Mouse (Mus musculus) ovary, postnatal 36 days (tissue): Measurements from ENCODE around the gene Catsper1.
"Not testable (repeated sequence)": the region's sequence is repeated elsewhere in the genome, so short reads cannot be mapped to it uniquely, and the experiment has no call there.

Experiments
- DNase-seq: peaks from one replicate; pipeline ENCODE4 v3.0.0; 2022; ENCODE audit warnings: low spot score, mixed read lengths

Gene Catsper1

GRCm38 (mm10) chr19:5335441-5335840 is at the start of gene Catsper1:
Catsper1 (plus strand) TSS chr19:5335741.
- DNase-seq: no peak

- peak; percentile 95 for DNase-seq
Measured at GRCm38 (mm10) chr19:5294972-5295735, 40.4 kb upstream of the Catsper1 start, which contains the start of gene Sf3b2. Sf3b2 (minus strand) TSS chr19:5295455.

GRCm38 (mm10) chr19:5295736-5296075 is 39.8 kb upstream of the Catsper1 start:
- DNase-seq: no peak

GRCm38 (mm10) chr19:5296630-5297029 is 38.9 kb upstream of the Catsper1 start:
- DNase-seq: no peak

- DNase-seq: no peak
Measured at GRCm38 (mm10) chr19:5297903-5298800, 37.4 kb upstream of the Catsper1 start, which contains the start of gene Gal3st3. Gal3st3 (plus strand) TSS chr19:5298331.

GRCm38 (mm10) chr19:5300588-5300987 is 35.0 kb upstream of the Catsper1 start:
- DNase-seq: no peak

GRCm38 (mm10) chr19:5302455-5302854 is 33.1 kb upstream of the Catsper1 start:
- peak; percentile 52 for DNase-seq

GRCm38 (mm10) chr19:5306279-5306678 is 29.3 kb upstream of the Catsper1 start:
- DNase-seq: no peak

- DNase-seq: peak; percentile 20
Measured at GRCm38 (mm10) chr19:5306968-5307734, 28.4 kb upstream of the Catsper1 start.

- DNase-seq: no peak
Measured at GRCm38 (mm10) chr19:5309025-5309424, 26.5 kb upstream of the Catsper1 start.

GRCm38 (mm10) chr19:5313189-5313588 is 22.4 kb upstream of the Catsper1 start:
- no peak for DNase-seq

GRCm38 (mm10) chr19:5323801-5324200 is 11.7 kb upstream of the Catsper1 start:
- DNase-seq: no peak

- no peak for DNase-seq
Measured at GRCm38 (mm10) chr19:5327970-5328369, 7.6 kb upstream of the Catsper1 start.

GRCm38 (mm10) chr19:5334741-5335140 is 800 bp upstream of the Catsper1 start:
- DNase-seq: no peak

- peak; percentile 65 for DNase-seq
Measured at GRCm38 (mm10) chr19:5337975-5338374, 2.4 kb downstream of the Catsper1 start.

- no peak for DNase-seq
Measured at GRCm38 (mm10) chr19:5341360-5341759, 5.8 kb downstream of the Catsper1 start.

- no peak for DNase-seq
Measured at GRCm38 (mm10) chr19:5345297-5346131, 10.0 kb downstream of the Catsper1 start.

- no peak for DNase-seq
Measured at GRCm38 (mm10) chr19:5348064-5348463, 12.5 kb downstream of the Catsper1 start.

GRCm38 (mm10) chr19:5348526-5349501 is 13.3 kb downstream of the Catsper1 start:
- DNase-seq: peak; percentile 24

- DNase-seq: not testable (repeated sequence)
Measured at GRCm38 (mm10) chr19:5349502-5349873, 13.9 kb downstream of the Catsper1 start, which contains the start of gene Cst6. Cst6 (minus strand) TSS chr19:5349574.
